Mouse (Mus musculus): Measurements from ENCODE around the gene Chpf.

DNA sequence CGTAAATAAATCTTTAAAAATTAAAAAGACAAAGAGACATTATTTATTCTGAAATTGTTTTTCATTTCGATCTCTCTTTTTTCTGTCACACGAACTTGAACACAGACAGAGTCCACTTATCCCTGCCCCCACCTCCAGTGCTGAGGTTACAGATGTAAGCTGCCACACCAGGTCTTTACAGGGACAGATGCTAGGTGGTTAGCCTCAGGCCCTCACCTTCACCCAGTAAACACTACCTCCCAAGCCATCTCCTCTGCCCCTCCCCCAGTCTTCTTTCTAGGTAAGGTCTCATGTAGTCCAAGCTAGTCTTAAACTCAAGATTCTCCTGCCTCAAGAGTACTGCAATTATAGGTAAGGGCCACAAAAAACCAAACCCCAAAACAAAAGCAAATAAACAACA, 33.4 kb upstream of the Chpf start:
- no peak for TF ChIP-seq CTCF (IDR thresholded peaks at IDR 0.05; ENCODE audit: extremely low read depth, insufficient read length, insufficient replicate concordance, low read depth, low read length)
- no peak for TF ChIP-seq POLR2A (IDR thresholded peaks at IDR 0.05; ENCODE audit: low read depth, low read length)
